Mouse (Mus musculus): ENCODE data around the gene Satb1. TPM values are rescaled to one million over a fixed set of nuclear protein-coding genes. Genes with fewer than 3 reads are reported as not detected.

Gene Satb1
- total RNA-seq, 4 experiments from 2014 or later = 27.1 to 31.6 (median 28.1) TPM

DNA sequence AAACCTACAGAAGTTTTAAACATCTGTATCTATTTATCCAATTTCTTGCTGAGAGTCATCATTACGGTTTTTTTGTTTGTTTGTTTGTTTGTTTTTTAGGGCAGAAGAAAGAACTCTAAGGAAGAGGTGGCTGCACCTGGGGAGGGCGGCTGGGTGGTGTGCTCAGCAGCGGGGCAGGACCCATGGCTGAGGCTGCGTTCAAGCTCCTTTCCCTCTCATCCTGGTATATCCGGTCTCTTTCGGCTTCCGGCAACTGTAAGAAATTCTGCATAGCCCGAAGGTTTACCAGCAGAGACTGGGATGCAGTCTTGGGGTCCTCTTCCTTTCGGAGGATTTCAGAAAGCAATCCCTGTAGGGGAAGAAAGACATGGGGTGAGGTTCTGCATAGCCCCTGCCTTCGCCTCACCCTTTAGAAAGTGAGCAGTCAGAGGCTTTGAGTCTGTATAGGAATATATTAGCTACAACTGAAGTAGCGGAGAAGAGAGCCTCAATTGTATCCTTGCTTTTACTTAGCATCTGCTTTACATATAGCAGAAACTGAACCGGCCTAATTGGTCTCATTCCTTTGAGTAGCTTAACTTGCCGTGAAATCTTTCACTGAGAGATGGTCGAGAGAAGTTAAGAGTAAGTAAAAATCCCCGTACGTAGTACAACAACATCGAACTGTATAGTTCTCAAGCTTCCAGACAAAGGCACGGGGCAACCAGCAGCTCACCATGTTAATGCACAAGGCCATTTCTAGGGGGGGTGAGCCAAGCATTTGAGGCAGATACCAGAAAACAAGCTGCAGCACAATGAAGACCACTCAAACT is 57.8 kb downstream of the Satb1 start:
- DNase-seq = no peak

DNA sequence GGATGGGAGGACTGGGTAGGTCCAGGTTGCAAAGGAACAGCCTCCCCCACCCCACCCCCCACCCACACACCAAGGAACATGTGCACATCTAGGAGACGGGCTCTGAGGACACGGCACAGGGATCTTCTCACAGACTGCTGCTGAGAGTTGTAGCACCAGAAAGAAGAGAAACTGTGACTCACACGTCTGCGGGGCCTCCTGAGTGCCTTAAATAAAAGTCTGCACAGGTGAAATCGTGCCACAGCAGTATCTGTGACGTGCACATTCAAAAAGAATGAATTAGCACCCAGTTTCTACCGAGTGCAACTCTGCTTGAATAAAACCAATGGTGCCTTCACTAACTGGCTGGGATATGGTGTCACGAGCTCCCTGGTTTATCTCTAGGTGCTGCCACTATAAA is 69.5 kb downstream of the Satb1 start:
- DNase-seq = no peak

DNA sequence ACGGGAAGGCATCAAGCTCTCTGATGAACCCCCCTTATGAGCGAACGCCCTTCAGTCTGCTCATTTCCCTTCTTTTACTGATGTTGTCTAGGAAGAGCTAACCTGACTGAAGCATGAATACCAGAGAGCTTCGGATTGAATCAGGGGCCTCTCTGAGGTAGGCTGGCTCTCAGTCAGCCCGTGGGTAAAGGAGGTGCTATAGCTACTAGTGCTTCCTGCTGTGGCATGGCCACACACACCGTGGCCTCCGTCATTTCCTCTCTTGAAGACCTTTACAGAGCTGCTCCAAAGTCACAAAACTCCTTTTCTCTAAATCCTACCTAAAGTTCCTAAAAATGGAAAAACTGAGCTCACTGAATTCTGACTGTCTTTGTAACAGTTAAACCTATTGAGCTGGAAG is 70.6 kb downstream of the Satb1 start:
- DNase-seq = no peak

DNA sequence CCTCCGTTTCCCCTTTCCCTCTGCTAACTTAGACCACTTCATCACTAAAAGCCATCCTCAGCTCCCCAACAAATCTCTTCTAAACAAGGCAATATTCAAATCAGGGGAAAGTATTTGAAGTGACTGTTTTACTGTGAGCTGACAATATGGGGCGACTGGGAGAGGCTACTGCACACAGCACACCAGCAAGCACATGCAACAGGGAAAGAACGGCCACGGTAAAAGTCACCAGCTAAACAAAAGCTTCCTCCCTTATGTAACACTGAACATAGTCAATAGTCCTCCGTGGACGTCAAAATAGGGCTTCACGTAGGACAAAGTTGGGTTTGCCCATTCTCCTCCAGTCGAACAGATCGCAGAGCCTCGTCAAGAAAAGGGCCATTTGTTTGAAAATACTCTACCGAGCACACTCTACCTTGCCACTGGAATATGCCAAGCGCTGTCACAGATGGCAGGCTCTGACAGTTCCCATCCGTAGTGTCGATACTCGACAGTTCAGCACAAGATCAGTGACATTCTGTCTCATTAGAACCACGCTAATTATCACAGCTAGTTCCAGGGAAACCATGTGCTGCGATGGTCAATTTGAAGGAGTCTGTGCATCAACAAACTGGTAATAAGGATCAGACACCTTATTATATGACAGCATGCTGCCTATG is 72.0 kb downstream of the Satb1 start:
- DNase-seq = no peak

DNA sequence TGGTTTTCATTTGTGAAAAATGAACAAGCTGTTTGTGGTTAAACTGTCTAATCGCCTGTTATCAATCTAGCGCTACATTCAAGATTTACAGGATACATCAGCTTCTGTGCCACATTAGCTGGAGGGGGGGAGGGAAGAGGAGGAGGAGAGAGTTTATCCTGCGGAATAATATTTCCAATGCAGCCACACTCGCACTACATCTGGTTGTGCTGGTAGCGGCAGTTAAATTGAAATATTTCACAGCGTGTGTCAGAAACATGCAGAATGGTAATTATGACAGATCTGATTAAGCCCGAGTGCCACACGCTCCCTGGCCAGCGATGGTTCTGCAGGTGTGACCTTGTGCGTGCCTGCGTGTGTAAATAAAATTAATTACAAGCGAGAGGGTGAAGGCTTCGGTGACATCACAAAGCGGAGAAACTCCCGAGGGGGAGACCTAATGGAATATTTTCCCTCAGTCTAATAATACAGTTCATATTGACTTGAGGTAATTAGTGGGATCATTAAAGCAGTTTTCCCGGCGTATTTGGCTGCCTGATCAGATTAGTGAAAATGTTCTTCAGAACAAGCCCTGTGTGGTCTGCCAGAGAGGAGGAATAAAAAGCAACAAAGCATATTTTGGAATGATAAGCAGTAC is 72.7 kb downstream of the Satb1 start:
- no peak for DNase-seq

DNA sequence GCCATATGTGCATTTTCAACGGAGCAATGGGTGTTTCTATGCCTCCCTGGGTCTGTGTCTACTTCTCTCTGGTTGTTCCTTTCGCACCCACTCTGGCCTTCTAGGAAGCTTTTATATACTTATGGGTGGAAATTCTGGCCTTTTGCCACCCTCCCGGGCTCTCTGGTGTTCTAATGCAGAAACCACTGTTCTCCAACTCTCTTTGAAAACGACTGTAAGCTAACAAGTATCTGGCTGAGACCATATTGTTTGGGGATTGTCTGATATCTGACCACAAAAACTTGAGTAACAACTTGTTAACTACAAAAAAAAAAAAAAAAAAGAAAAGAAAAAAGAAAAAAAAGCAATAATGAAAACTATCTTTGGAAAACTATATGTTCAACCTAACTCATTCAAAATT is 73.6 kb downstream of the Satb1 start:
- no peak for DNase-seq

DNA sequence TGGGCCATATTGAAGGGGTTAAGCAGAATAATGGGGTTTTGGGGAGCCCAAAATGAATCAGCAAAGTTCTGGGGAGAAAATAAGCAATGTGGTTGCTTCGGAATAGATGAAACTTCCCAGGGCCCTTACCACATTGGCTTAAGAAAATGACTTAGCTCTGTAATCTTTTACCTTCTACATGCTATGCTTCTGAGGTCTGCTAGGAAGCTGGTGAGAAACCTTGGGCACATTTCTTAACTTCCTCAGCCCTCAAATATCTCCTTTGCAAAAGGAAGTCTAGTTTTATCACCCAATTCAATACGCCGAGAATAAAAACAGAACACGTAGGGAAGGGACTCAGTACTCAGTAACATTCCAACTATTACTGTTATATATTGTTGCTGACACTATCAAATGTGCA is 80.9 kb downstream of the Satb1 start:
- DNase-seq = no peak

DNA sequence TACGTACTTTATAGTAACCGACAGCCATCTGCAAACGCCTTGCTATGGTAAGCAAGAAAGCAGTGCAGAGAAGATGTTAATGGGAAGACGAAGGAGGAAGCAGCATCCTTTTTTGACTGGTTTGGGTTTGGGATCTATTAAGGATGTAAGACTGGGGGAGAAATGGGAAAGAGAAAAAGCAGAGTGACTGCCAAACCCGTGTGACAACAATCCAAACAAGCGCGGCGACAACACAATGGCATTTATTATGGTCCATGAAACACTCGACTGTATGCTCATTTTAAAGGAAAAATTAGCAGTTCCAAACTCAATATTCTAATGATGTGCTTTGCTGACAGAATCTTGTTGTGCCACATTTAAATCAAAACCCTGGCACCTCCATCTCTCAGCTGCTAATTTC is 85.9 kb downstream of the Satb1 start:
- no peak for DNase-seq

DNA sequence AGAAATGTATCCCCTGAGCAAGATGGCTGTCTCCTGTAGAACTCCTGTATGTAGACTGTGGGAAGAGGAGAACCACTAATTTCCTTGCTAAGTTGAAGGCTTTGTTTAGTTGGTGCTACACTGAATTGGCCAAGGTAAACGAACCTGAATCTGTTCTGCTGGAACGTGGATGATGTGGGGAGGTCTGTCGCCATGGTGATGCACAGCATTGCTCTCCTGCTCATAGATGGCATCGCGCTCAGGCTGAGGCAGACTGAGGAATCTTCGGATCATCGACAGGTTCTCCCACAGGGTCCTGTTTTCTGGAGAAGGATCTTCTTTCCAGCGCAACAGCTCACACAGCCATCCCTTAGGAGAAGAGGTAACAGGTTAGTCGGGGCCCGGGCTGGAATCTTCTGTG is 90.6 kb downstream of the Satb1 start:
- no peak for DNase-seq

DNA sequence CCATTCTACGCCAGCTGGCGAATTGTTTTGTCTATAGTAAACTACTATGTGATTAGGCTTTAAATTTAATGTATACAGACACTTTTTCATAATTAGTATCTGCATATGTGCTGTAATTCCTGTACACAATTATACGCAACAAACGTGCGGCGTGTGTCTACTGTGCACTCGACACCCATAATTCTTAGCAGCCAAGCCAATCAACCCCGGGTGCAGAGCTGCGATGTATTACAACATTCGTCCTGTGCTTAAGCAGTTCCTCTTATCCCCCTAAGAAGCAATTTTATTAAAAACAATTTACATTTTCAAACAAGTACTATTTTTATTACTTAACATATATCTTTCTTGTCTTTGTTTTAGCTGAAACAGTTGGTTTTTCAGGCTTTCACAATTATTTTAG is 92.0 kb downstream of the Satb1 start:
- DNase-seq = no peak

DNA sequence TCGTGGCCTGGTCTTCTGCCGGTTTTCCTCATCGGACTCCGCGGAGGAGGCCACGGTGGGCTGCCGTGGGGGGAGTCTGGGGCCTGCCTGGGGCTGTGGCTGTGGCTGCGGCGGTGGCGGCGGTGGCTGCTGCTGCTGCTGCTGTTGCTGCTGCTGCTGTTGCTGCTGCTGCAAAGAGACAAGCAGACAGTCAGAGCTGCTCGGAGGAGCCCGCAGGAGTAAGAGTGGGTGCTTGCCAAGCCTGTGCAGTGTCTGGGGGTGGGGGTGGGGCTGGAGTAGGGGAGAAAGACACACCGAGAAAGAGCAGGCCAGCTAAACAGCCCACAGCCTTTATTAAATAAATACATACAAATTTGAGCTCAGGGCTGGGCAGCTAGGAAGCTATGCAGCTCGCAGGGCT is 92.8 kb downstream of the Satb1 start:
- no peak for DNase-seq

DNA sequence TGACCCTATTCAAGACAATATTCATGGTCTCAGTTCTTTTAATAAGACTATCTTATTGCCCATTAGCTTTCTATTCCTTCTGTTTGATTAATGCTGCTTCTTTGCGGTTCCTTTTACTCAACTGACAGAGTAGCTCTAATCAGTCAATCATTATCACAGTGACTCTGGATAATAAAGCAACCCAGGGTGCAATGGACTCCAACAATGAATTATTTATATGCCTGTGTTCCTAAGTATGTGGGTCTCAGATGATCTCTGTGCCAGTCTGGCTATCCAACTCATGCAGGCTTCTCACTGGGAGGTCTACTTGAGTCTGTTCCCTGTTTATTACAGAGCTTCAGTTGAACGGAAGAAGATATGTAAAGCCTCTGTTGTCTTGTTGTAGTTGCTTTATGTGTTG is 108.6 kb downstream of the Satb1 start:
- DNase-seq = no peak

DNA sequence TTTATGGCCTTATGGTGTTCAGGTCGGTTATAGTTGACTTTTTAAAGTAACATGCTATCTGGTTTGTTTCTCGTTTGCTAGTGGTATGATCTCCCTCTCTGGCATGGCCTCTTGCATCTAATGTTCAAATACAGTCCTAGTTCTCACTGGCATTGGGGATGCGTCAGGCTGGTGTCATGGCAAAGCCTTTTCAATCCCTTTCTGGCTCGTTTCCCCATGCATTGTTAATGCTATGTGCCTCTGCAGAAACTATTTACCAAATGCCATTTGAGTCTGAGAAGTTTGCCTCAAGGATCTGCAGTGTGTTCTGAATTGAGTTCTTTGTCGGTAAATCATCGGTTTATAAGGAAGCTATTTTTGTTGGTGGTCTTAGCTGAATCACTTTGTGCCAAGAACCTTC is 137.4 kb downstream of the Satb1 start:
- no peak for DNase-seq

DNA sequence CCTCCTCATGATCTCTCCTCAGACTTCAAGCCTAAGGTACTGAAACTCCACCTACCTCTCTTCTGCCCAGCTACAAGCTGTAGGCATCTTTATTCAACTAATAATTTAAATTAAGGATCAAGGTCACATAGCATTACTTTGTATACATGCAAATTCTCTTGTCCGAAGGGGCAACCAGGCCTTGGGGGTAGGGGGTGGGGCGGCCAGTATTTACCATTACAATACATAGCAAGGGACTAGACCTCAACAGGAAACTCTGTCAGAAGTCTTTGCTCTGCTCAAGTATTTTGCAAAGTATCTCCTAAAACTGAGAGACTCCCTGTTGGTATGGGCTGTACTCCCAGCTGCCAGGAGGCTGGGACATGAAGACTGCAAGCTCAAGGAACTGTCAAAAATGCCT is 137.8 kb downstream of the Satb1 start:
- DNase-seq = no peak

DNA sequence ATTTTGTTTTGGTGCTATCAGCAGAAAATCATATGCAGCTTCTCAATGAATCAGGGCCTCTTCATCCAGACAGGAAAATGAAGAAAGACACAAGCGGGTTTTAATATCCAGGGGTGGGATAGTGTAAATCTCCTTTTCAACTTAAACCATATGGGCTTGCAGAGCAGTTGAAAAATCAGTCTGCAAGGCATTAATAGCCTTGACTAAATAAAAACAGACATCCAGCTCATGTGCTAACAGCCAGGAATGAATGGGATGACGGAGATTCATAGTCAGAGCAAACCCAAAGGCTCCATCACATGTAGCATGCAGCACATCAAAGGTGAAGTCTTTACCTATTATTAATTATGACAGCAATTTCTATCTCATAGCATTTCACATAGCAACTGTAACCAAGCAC is 142.6 kb downstream of the Satb1 start:
- no peak for DNase-seq

DNA sequence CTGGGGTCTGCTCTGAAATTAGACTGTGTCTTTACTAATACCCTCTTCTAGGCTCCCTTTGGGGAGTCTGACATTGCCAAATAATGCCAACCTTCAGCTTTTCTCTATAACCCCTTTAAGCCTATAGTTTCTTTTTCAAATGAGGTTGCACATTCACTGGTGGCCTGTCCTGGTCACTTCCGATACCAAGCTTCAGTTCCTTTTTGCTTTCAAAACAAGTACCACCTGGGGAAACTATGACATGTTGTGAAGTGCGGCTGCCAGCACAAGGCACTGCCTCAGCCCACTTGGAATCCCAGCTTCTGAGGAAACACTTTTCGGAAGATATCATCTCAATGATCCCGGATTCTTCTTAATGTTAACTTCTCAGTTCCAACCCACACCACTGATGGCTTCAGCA is 145.9 kb downstream of the Satb1 start:
- no peak for DNase-seq
